Mouse (Mus musculus) lung, embryonic 14.5 days (tissue): ENCODE results near the gene Cox6a2. TPM values are rescaled to one million over a fixed set of nuclear protein-coding genes. Genes with fewer than 3 reads are reported as not detected.
A peak's percentile ranks its signal among the peaks of the same experiment; 100 is the strongest.

Experiments used
- ATAC-seq: fragments of 200-750 bp; cut with Nextera tagmentation; 2 replicates; pipeline ENCODE4 v1.8.0; 2017; ENCODE audit warnings: mild to moderate bottlenecking, moderate TSS enrichment, moderate library complexity; ENCODE audit not compliant: insufficient read depth
- DNase-seq: peaks from one replicate; pipeline ENCODE4 v3.0.0-alpha.2; 2015
- H3K27ac ChIP-seq: fragments of 300-500 bp; sonication (generic); 2 replicates; pipeline ENCODE4 v1.5.1; 2014; ENCODE audit warnings: low read depth, mild to moderate bottlenecking, moderate library complexity
- H3K27me3 ChIP-seq: fragments of 300-500 bp; sonication (generic); 2 replicates; pipeline ENCODE4 v1.6.1; 2014; ENCODE audit warnings: low read length, control low read depth; ENCODE audit not compliant: insufficient read depth
- H3K36me3 ChIP-seq: fragments of 300-500 bp; sonication (generic); 2 replicates; pipeline ENCODE4 v1.6.1; 2014; ENCODE audit warnings: control low read depth; ENCODE audit not compliant: insufficient read depth
- H3K4me1 ChIP-seq: fragments of 300-500 bp; sonication (generic); 2 replicates; pipeline ENCODE4 v1.6.1; 2014; ENCODE audit warnings: antibody characterized with exemption, control low read depth; ENCODE audit not compliant: insufficient read depth
- H3K4me2 ChIP-seq: fragments of 300-500 bp; sonication (generic); 2 replicates; pipeline ENCODE4 v1.6.1; 2014; ENCODE audit warnings: mild to moderate bottlenecking
- H3K4me3 ChIP-seq: fragments of 300-500 bp; sonication (generic); 2 replicates; pipeline ENCODE4 v1.5.1; 2014; ENCODE audit warnings: low read depth, low read length
- H3K9ac ChIP-seq: fragments of 300-500 bp; sonication (generic); 2 replicates; pipeline ENCODE4 v1.6.1; 2014
- H3K9me3 ChIP-seq: fragments of 300-500 bp; sonication (generic); 2 replicates; pipeline ENCODE4 v1.6.1; 2016; ENCODE audit warnings: low read depth, low read length, control low read depth
- CTCF ChIP-seq: IDR thresholded peaks from 2 replicates; pipeline ENCODE4 v1.5.1; 2016; ENCODE audit warnings: antibody characterized with exemption, low read depth
- WGBS: fragments of 180-500 bp; shearing (Covaris S2); extraction: QIAGEN DNeasy Blood & Tissue Kit; methylation state at CpG from one replicate; pipeline ENCODE4 v1.1.7; 2014; 5-methylcytosine and 5-hydroxymethylcytosine counted together
- polyA plus RNA-seq: library from polyadenylated mRNA; unstranded; fragments of >200 nt; fragmentation: Nextera tagmentation; extraction: Ambion mirVana; gene quantifications from 2 replicates; pipeline ENCODE4 v1.2.1, GENCODE M21; 2014

Gene Cox6a2
- polyA plus RNA-seq: 0.29 and 7.4 TPM in 2 replicates

GRCm38 (mm10) chr7:128206152-128206551 lies at the start of gene Cox6a2:
Gene Cox6a2, minus strand, starts transcription at chr7:128206387.
- no peak within 1 kb of the TSS for H3K9ac ChIP-seq
- H3K9me3 ChIP-seq: no peaks in the 10 kb centered on the region
- no peak within 1 kb of the TSS for H3K27ac ChIP-seq
- H3K4me3 ChIP-seq: no peak within 1 kb of the TSS
- no peak within 1 kb of the TSS for H3K4me2 ChIP-seq
- no peaks in the 10 kb centered on the region for H3K36me3 ChIP-seq
- ATAC-seq: no peak
- DNase-seq: no peak
- no peaks in the 10 kb centered on the region for H3K4me1 ChIP-seq
- no peaks in the 10 kb centered on the region for H3K27me3 ChIP-seq
- 62% methylated on average over 6 of the region's 6 CpGs for WGBS
- TF ChIP-seq CTCF: no peak

- Histone ChIP-seq H3K4me2 (no peak overlapping the region), H3K9ac (no peak overlapping the region), H3K4me3 (no peak overlapping the region), H3K27ac (no peak overlapping the region), H3K36me3 (peaks cover 36% of the 10 kb centered on the region), H3K27me3 (no peaks in the 10 kb centered on the region), H3K9me3 (no peaks in the 10 kb centered on the region), H3K4me1 (peaks cover 6% of the 10 kb centered on the region; the same call in 1 of the 2 replicates)
- DNase-seq (no peak), ATAC-seq (no peak)
- 86% methylated on average over 5 of the region's 5 CpGs for whole genome bisulfite sequencing
- TF ChIP-seq CTCF: no peak
These were observed 49.6 kb upstream of the Cox6a2 start for GRCm38 (mm10) chr7:128255757-128256156.

- DNase-seq (no peak), ATAC-seq (no peak)
- H3K4me3 ChIP-seq: no peak overlapping the region
- no peak overlapping the region for H3K9ac ChIP-seq
- peaks cover 9% of the 10 kb centered on the region for H3K4me1 ChIP-seq
- no peak overlapping the region for H3K27ac ChIP-seq
- TF ChIP-seq CTCF: no peak
- WGBS: 48% methylated on average over 2 of the region's 2 CpGs
- H3K4me2 ChIP-seq: no peak overlapping the region
- H3K36me3 ChIP-seq: peaks cover 44% of the 10 kb centered on the region
- no peaks in the 10 kb centered on the region for H3K9me3 ChIP-seq
- H3K27me3 ChIP-seq: no peaks in the 10 kb centered on the region
These were observed 48.8 kb upstream of the Cox6a2 start for GRCm38 (mm10) chr7:128254978-128255377.

- peak overlapping the region; percentile 17 for H3K4me3 ChIP-seq
- peaks cover 9% of the 10 kb centered on the region for H3K4me1 ChIP-seq
- TF ChIP-seq CTCF: no peak
- H3K27ac ChIP-seq: no peak overlapping the region
- H3K4me2 ChIP-seq: peak overlapping the region; percentile 52
- 0 out of 2 replicates have a peak, but pooled peaks have one; percentile 19 for ATAC-seq
- 11% methylated on average over 24 of the region's 24 CpGs for WGBS
- H3K9ac ChIP-seq: peak overlapping the region; percentile 32
- no peaks in the 10 kb centered on the region for H3K27me3 ChIP-seq
- DNase-seq: peak; percentile 63
- peaks cover 55% of the 10 kb centered on the region for H3K36me3 ChIP-seq
- no peaks in the 10 kb centered on the region for H3K9me3 ChIP-seq
These were observed 46.4 kb upstream of the Cox6a2 start for GRCm38 (mm10) chr7:128252609-128253008.

GRCm38 (mm10) chr7:128251946-128252345 lies 45.8 kb upstream of the Cox6a2 start:
- Histone ChIP-seq H3K4me1 (peaks cover 9% of the 10 kb centered on the region), H3K4me3 (peak overlapping the region; percentile 17; the same call in 1 of the 2 replicates), H3K27ac (no peak overlapping the region), H3K9me3 (no peaks in the 10 kb centered on the region), H3K27me3 (no peaks in the 10 kb centered on the region), H3K36me3 (peaks cover 55% of the 10 kb centered on the region), H3K9ac (peak overlapping the region; percentile 32; the same call in 1 of the 2 replicates), H3K4me2 (peak overlapping the region; percentile 52)
- TF ChIP-seq CTCF: no peak
- 49% methylated on average over 12 of the region's 12 CpGs for WGBS
- no peak for ATAC-seq
- no peak for DNase-seq

- no peaks in the 10 kb centered on the region for H3K9me3 ChIP-seq
- no peak overlapping the region for H3K4me3 ChIP-seq
- H3K9ac ChIP-seq: no peak overlapping the region
- H3K27me3 ChIP-seq: no peaks in the 10 kb centered on the region
- ATAC-seq: no peak
- DNase-seq: no peak
- TF ChIP-seq CTCF: no peak
- peaks cover 13% of the 10 kb centered on the region for H3K4me1 ChIP-seq
- 82% methylated on average over 5 of the region's 5 CpGs for WGBS
- H3K27ac ChIP-seq: no peak overlapping the region
- H3K4me2 ChIP-seq: no peak overlapping the region
- peaks cover 58% of the 10 kb centered on the region for H3K36me3 ChIP-seq
These were observed 43.8 kb upstream of the Cox6a2 start for GRCm38 (mm10) chr7:128249998-128250397.

GRCm38 (mm10) chr7:128248081-128249042 lies 42.2 kb upstream of the Cox6a2 start:
- DNase-seq: no peak
- H3K36me3 ChIP-seq: peaks cover 59% of the 10 kb centered on the region
- H3K27me3 ChIP-seq: no peaks in the 10 kb centered on the region
- peaks cover 13% of the 10 kb centered on the region for H3K4me1 ChIP-seq
- peak overlapping the region; percentile 74 for H3K9ac ChIP-seq
- H3K4me2 ChIP-seq: peak overlapping the region; percentile 73
- no peak for TF ChIP-seq CTCF
- H3K4me3 ChIP-seq: peak overlapping the region; percentile 54
- no peaks in the 10 kb centered on the region for H3K9me3 ChIP-seq
- no peak for ATAC-seq
- H3K27ac ChIP-seq: no peak overlapping the region
- 73% methylated on average over 10 of the region's 10 CpGs for WGBS
